Mouse (Mus musculus) thymus, adult 2 months (tissue): Measurements from ENCODE around the gene Nucks1.

Experiments
- CTCF ChIP-seq: fragments of 200-500 bp; IDR thresholded peaks from 2 replicates; pipeline ENCODE4 v1.5.1; 2012; ENCODE audit warnings: mild to moderate bottlenecking, control low read depth, low read length, moderate library complexity, borderline replicate concordance; ENCODE audit not compliant: control insufficient read depth, poor library complexity, insufficient read depth; ENCODE audit errors: extremely low read depth
- POLR2A ChIP-seq: fragments of 200-500 bp; IDR thresholded peaks from 2 replicates; pipeline ENCODE4 v1.6.1; 2012; ENCODE audit warnings: mild to moderate bottlenecking, low read length, control low read depth, moderate library complexity; ENCODE audit not compliant: control insufficient read depth, poor library complexity, insufficient read depth; ENCODE audit errors: extremely low read depth

DNA sequence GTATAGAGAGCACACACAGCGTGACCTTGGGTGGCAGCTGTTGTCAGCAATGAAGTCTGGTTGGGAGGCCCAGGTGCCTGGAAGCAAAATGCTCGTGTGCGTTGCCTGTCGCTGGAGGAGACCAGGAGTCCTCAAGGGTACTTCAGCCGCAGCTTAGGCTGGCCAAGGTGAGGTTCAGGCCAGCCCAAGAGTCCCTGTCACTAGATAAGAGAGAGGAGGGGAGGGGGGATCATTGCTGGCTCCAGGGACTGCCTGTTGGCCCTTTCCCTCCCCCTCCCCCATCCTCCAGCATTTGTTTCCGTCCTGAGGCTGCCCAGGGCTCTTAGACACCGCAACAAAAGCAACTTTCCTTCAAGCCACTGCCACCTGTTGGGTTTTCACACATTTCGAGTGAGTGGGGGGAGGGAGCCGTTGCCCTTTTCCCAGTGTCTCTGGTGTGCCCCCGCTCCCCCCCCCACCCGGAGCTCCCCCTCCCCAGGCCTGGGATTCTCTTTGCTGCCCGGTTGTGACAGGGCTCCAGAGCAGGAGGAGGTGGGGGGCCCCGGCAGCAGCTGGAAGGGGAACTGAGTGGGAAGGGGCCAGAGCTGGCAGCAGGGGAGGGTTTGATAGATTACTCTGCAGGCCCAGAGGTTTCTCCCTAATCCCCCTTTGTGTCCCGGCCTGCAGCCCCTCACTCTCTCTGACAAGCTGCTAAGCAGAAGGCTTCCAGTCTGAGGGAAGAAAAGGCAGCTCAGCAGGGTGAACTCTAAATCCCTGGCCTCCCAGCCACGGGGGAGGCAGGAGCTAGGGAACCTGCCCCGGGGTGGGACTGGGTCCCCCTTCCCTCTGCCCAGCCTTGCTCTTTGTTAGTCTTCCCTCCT, 60.6 kb downstream of the Nucks1 start:
- no peak for TF ChIP-seq CTCF
- no peak for TF ChIP-seq POLR2A
